Mouse (Mus musculus): ENCODE data around the gene Acadm.

Gene Acadm

DNA sequence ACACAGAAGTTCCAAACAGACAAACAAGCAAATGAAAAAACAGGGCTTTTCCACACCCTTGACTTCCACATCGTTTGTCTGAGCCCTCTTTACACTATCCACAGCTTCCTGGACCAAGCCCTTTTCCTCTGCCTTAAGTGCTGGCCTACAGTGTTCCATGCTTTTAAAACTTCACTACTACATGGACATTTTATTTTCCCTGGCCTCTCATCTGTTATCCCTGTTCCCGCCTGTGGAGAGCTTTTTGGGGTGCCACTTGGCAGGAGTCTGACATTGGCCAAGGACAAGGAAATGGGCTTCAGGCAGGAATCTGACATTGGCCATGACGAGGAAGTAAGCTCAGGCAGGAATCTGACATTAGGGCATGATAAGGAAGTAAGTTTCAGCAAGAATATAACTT, 41.8 kb downstream of the Acadm start:
- no peak for DNase-seq (ENCODE audit: inconsistent ontology term)

DNA sequence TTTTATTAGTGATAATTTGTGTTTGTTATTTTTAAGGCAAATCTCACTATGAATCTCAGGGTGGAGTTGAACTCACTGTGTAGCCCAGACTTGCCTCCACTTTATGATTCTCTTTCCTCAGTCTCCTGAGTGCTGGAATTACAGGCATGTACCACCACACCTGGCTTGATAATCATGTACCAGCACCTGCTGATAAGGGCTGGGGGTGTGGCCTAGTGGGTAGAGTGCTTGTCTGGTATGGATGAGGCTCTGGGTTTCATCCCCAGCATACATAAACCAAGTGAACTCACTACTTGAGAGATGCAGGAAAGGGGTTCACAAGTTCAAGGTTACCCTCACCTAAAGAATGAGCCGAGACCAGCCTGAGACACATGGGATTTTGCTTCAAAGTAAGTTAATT, 42.5 kb downstream of the Acadm start:
- no peak for DNase-seq (ENCODE audit: inconsistent ontology term)

DNA sequence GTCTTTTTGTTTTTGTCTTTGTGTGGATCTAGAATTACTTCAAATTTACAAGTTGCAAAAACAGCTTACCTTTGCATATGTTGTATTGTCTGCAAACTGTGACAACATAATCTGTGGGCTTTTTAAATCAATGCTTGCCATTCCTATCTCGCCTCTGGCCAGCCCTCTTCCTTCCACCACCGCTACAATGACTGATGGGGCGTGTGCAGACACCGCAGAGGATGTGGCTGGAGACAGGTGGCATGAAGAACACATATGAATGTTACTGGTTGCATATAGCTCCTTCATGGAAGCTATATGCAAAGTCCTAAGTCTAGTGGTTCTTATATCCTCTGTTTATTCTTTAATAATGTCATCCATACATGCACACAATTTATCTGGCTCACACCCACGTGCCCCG, 47.2 kb downstream of the Acadm start:
- DNase-seq (ENCODE audit: inconsistent ontology term): no peak

DNA sequence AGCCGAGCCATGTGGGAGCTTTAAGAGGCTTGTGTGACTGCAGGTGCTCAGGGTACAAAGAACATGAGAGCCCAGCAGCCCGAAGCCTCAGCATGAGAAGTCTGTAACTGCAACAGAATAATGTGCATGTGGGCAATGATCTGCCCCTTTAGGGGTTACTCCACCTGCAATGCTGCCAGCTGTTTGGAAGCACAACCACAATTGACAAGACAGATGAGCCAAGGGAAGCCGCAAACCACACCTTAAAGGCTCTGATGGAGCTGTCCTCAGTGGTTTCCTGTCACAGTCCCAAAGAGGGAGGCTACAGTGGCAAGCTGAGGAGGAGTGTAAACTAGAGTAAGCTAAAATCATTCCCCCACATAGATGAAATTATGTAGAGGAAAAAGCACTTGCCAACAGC, 49.0 kb downstream of the Acadm start:
- DNase-seq (ENCODE audit: inconsistent ontology term): no peak

DNA sequence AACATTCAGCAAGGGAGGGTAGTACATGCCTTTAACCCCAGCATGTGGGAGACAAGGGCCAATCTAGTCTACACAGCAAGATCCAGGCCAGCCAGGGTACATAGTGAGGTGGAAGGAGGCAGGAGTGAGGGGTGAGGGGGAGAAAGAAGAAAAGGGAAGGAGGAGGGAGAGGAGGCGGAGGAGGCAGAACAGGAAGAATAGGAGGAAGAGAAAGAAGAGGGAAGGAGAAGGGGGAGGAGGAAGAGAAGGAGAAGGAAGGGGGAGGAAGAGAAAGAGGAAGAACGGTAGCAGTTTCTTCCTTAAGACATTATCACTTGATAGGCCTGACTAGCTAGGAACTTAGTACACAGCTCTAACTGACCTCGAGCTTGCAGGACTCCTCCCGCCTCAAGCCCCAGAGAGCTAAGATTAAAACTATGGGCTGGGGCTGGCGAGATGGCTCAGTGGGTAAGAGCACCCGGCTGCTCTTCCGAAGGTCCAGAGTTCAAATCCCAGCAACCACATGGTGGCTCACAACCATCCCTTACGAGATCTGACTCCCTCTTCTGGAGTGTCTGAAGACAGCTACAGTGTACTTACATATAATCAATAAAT, 55.1 kb downstream of the Acadm start:
- DNase-seq (ENCODE audit: inconsistent ontology term): no peak

DNA sequence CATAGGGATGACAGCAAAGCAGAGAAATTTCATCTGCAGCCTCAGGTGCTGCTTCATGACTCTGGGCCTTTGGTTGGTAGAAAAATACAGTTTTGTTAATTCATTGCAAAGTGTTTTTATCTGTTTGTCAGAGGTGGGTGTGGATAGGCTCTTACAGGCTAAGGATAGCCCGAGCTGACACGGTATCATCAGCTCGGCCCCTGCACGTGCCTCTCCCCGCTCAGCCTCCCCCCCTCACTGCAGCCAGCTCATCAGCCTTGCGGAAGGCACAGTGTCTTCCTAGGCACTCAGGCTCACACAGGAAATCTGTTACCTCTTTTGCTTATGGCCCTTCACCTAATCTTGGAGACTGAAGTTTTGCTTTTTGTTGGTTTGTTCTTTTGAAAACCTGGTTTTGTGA, 56.3 kb downstream of the Acadm start:
- no peak for DNase-seq (ENCODE audit: inconsistent ontology term)

DNA sequence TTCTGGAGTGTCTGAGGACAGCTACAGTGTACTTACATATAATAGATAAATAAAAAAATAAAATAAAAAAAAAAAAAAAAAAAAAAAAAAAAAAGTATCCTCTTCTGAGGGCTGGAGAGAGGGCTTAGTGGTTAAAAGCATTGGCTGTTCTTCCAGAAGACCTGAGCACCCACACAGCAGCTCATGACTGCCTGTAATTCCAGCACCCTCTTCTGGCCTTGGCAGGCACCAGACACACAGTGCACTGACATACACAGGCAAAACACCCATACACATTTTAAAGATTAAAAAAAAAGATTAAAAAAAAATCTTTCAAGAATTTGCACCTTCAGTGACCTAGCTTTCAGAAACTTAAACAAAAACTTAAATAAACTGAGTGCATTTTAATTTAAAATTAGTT, 58.1 kb downstream of the Acadm start:
- DNase-seq (ENCODE audit: inconsistent ontology term): no peak

Data from Muller cell, postnatal 12 days (primary cell).